Mouse (Mus musculus) intestine, embryonic 16.5 days (tissue): ENCODE measurements around the gene Pus10. TPM values are rescaled to one million over a fixed set of nuclear protein-coding genes. Genes with fewer than 3 reads are reported as not detected.

Experiments
- polyA plus RNA-seq: library from polyadenylated mRNA; unstranded; fragments of >200 nt; fragmentation: Nextera tagmentation; extraction: Ambion mirVana; gene quantifications from 2 replicates; pipeline ENCODE4 v1.2.1, GENCODE M21; 2015

The Pus10 gene
- polyA plus RNA-seq, 1 experiment from 2014 or later: 20.9 TPM

Other genes with a start within 250 kb of the Pus10 start
- 53.1 and 54.4 TPM in 2 replicates for gene Ahsa2, start 167.6 kb upstream of the Pus10 start, polyA plus RNA-seq
- not detected in 2 replicates for gene 1700093K21Rik, start 144.5 kb upstream of the Pus10 start, polyA plus RNA-seq
- gene 0610010F05Rik, start 32.0 kb upstream of the Pus10 start, polyA plus RNA-seq: 18.3 and 18.7 TPM in 2 replicates
- 30.4 and 33.0 TPM in 2 replicates for gene Pex13, start 285 bp downstream of the Pus10 start, polyA plus RNA-seq
- 0.60 and 0.64 TPM in 2 replicates for gene Rel, start 105.3 kb downstream of the Pus10 start, polyA plus RNA-seq
- 8.5 and 9.1 TPM in 2 replicates for gene Papolg, start 229.6 kb downstream of the Pus10 start, polyA plus RNA-seq